Mouse (Mus musculus): ENCODE data around the gene Itga9. TPM values are rescaled to one million over a fixed set of nuclear protein-coding genes. Genes with fewer than 3 reads are reported as not detected.

Itga9 gene
- polyA plus RNA-seq, 1 experiment from 2014 or later: 7.4 TPM

DNA sequence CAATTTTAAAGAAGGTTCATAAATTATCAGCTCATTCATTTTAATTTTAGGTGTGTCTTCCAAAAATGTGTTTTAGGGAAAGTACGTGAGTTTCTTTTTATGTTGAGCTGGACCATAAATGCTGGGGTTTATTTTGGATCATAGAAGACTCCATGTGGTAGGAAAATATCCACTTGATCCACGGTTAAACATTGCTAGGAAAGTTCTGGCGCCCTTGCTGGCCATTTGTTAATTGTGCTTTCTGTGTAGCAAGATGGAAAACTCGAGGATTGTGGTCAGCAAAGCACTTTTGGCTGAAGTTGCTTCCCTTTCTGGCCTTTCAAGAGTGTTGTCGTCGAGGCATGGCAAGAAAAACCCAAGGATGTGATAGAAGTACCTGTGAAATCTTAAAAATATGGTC is 179.3 kb downstream of the Itga9 start:
- Histone ChIP-seq H3K4me1 (peaks cover 30% of the 10 kb centered on the region), H3K27me3 (no peaks in the 10 kb centered on the region), H3K9ac (no peak overlapping the region), H3K36me3 (0 out of 2 replicates have a peak, but pooled peaks cover 3% of the 10 kb centered on the region), H3K4me3 (no peak overlapping the region), H3K4me2 (no peak overlapping the region), H3K9me3 (no peaks in the 10 kb centered on the region), H3K27ac (no peak overlapping the region)
- no peak for ATAC-seq (ENCODE audit: insufficient number of reproducible peaks, insufficient read depth, low FRiP score, low TSS enrichment, low read depth)
- 83% methylated on average over 6 of the region's 6 CpGs for WGBS

DNA sequence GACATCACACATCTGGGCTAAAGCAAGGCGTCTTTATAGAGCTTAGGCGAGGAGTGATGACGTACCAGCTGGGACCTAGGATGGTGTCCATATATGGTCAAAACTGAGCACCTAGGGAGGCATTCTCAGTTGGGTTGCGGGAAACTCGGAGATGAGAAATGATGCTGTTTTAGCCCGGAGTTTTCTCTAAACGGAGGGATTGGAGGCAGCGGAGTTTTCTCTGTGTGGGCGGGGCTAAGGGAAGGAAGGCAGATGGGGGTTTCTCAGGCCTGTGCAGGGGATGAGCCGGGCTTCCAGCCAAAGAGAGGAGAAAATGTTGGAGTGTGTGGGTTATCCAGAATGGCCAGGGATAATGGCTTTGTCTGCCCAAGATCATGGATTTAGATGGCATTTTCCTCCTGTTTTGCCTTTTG is 182.4 kb downstream of the Itga9 start:
- H3K9me3 ChIP-seq: no peaks in the 10 kb centered on the region
- no peaks in the 10 kb centered on the region for H3K36me3 ChIP-seq
- no peaks in the 10 kb centered on the region for H3K27me3 ChIP-seq
- no peak overlapping the region for H3K4me3 ChIP-seq
- peaks cover 30% of the 10 kb centered on the region for H3K4me1 ChIP-seq
- 0 out of 2 replicates have a peak, but pooled peaks have one; percentile 15 for ATAC-seq (ENCODE audit: insufficient number of reproducible peaks, insufficient read depth, low FRiP score, low TSS enrichment, low read depth)
- no peak overlapping the region for H3K4me2 ChIP-seq
- H3K27ac ChIP-seq: 0 out of 2 replicates have a peak overlapping the region, but pooled peaks have one; percentile 7
- no peak overlapping the region for H3K9ac ChIP-seq
- WGBS: 55% methylated on average over 10 of the region's 10 CpGs

DNA sequence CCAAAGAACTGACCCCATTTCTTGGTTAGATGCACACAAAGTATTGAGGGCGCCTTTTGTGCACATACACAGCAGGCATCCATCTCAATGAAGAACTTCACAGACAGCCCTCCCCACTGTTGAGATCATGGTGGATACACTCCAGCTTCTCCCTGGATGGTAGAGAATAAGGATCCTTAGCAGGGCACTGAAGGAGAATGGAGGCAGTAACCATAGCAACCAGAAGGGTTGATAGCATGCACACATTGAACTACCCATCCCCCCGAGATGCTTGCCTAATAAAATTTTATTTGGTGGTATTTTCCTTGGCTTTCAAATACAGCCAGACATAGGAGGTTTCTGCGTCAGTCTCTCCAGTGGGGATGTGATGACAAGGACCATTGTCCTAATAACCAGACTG is 184.7 kb downstream of the Itga9 start:
- H3K4me2 ChIP-seq: no peak overlapping the region
- ATAC-seq (ENCODE audit: insufficient number of reproducible peaks, insufficient read depth, low FRiP score, low TSS enrichment, low read depth): no peak
- no peaks in the 10 kb centered on the region for H3K9me3 ChIP-seq
- H3K4me1 ChIP-seq: peaks cover 38% of the 10 kb centered on the region
- H3K36me3 ChIP-seq: no peaks in the 10 kb centered on the region
- H3K4me3 ChIP-seq: no peak overlapping the region
- no peak overlapping the region for H3K27ac ChIP-seq
- H3K27me3 ChIP-seq: no peaks in the 10 kb centered on the region
- no peak overlapping the region for H3K9ac ChIP-seq
- 89% methylated on average over 3 of the region's 3 CpGs for WGBS

DNA sequence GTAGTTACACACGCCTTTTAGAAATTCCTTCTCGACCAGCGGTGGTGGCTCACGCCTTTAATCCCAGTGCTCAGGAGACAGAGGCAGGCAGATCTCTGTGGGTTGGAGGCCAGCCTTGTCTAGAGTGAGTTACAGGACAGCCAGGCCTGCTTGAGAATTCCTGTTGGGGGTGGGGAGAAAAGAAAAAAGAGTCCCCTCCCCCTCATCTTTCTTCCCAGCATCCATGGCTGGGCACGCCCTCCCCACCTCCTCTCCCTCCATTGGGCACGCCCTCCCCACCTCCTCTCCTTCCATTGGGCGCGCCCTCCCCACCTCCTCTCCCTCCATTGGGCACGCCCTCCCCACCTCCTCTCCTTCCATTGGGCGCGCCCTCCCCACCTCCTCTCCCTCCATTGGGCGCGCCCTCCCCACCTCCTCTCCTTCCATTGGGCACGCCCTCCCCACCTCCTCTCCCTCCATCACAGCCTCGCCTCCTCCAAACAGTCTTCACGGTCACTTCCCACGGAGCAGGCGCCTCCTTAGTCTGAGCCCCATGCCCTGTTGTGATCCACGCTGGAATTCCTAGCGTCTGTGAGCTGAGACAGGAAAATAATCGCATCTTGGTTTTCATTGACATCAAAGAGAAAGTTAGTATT is 186.8 kb downstream of the Itga9 start:
- no peaks in the 10 kb centered on the region for H3K9me3 ChIP-seq
- H3K4me3 ChIP-seq: no peak overlapping the region
- H3K9ac ChIP-seq: no peak overlapping the region
- WGBS: 70% methylated on average over 16 of the region's 21 CpGs
- no peaks in the 10 kb centered on the region for H3K27me3 ChIP-seq
- H3K4me2 ChIP-seq: no peak overlapping the region
- peaks cover 28% of the 10 kb centered on the region for H3K4me1 ChIP-seq
- H3K27ac ChIP-seq: no peak overlapping the region
- no peak for ATAC-seq (ENCODE audit: insufficient number of reproducible peaks, insufficient read depth, low FRiP score, low TSS enrichment, low read depth)
- H3K36me3 ChIP-seq: no peaks in the 10 kb centered on the region

DNA sequence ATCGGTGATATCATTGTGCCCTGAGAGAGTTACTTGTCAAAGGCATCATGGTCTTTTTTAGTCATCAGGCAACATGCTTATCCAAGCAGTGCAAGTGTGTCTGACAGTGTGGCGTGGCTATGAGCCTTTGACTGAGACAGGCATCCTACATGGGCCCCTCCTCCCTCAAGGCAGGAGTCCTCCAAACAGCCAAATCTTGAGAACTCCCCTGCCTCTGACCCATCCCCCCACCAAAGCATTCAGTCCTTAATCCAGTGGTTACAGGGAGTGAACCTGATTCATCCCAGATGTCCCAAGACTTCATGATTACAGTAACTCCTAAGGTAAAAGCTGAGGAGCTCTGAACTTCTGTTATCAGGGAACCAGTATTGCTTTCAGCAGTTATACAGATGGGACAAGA is 188.2 kb downstream of the Itga9 start:
- Histone ChIP-seq H3K27me3 (no peaks in the 10 kb centered on the region), H3K4me2 (0 out of 2 replicates have a peak overlapping the region, but pooled peaks have one; percentile 17), H3K4me3 (no peak overlapping the region), H3K4me1 (peaks cover 22% of the 10 kb centered on the region), H3K9ac (no peak overlapping the region), H3K9me3 (no peaks in the 10 kb centered on the region), H3K27ac (peak overlapping the region; percentile 70), H3K36me3 (no peaks in the 10 kb centered on the region)
- no peak for ATAC-seq (ENCODE audit: insufficient number of reproducible peaks, insufficient read depth, low FRiP score, low TSS enrichment, low read depth)
- 28% methylated on average over 2 of the region's 2 CpGs for WGBS

DNA sequence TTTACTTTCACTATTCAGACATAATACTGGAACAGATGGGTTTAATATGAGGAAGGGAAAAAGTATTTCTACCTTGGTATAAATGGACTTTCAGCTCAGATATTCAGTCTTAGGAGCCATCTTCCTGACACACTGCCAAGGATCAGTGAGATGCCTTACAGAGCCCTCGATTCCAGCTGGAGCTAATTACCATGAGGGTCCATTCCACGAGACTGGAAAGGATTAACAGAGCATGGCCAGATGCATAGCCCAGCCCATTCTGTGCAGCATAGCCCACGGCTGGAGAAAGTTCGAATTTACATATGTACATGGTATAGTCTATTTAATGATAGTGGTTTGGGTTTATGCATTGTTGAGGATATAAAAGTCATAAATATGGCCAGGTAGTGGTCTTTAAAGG is 188.8 kb downstream of the Itga9 start:
- Histone ChIP-seq H3K9ac (no peak overlapping the region), H3K27ac (peak overlapping the region; percentile 70), H3K4me3 (no peak overlapping the region), H3K27me3 (no peaks in the 10 kb centered on the region), H3K4me1 (peaks cover 22% of the 10 kb centered on the region), H3K36me3 (no peaks in the 10 kb centered on the region), H3K4me2 (0 out of 2 replicates have a peak overlapping the region, but pooled peaks have one; percentile 17), H3K9me3 (no peaks in the 10 kb centered on the region)
- no peak for ATAC-seq (ENCODE audit: insufficient number of reproducible peaks, insufficient read depth, low FRiP score, low TSS enrichment, low read depth)
- WGBS: 20% methylated on average over 4 of the region's 4 CpGs

DNA sequence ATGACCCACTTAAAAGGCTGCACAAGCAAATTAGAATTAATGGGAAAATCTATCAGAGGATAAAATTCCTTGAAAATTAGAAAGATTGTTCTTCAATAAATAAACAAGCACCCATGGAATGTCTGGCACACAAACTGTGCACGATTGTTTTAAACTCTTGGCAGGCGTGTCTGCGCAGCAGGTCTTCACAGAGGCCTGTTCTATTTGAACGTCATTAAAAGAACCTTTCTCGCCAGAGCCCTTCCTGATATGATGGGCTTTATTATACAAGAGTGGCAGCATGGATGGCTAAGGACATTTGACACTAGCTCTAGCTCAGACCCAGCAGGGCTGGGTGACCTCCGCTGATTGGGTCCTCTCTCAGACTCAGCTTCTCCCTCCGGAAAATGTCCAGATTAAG is 192.6 kb downstream of the Itga9 start:
- H3K9me3 ChIP-seq: no peaks in the 10 kb centered on the region
- H3K4me2 ChIP-seq: no peak overlapping the region
- H3K4me3 ChIP-seq: no peak overlapping the region
- no peak overlapping the region for H3K9ac ChIP-seq
- no peak for ATAC-seq (ENCODE audit: insufficient number of reproducible peaks, insufficient read depth, low FRiP score, low TSS enrichment, low read depth)
- no peaks in the 10 kb centered on the region for H3K36me3 ChIP-seq
- 61% methylated on average over 7 of the region's 7 CpGs for WGBS
- peaks cover 40% of the 10 kb centered on the region for H3K4me1 ChIP-seq
- H3K27ac ChIP-seq: no peak overlapping the region
- H3K27me3 ChIP-seq: no peaks in the 10 kb centered on the region

DNA sequence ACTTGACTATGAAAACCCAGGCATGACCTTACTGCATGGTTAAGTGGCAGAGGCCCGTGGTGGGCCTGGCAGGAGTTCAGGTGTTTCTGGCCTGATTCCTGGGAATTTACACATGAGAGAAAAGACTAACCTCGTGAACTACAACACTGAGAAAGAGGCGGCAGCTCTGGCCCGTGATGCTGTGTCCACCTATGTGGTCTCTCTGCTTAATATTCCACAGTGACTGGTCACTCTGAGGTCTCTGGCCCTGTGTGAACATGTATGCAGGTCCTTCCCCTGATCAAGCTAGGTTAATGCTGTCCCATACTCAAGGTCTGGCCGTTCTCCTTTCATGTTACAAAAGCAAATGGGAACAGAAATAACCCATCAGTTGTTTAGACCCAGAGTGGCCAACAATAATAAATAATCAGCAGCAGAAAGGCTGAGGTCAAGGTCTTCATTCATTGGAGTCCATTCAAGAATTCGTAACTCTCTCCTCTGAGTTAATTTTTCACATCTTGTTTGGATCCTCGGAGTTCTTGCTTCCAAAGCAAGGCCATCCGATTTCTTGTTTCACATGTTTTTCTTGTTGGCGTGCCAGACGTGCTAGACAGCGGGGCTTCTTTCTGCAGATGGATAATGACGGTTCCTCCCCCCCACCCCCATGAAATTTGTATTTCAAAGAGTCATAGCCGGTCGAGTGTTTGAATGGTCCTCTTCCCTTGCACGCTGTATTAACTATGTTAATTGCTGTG is 194.9 kb downstream of the Itga9 start:
- Histone ChIP-seq H3K4me3 (no peak overlapping the region), H3K4me2 (no peak overlapping the region), H3K9ac (no peak overlapping the region), H3K9me3 (no peaks in the 10 kb centered on the region), H3K36me3 (no peaks in the 10 kb centered on the region), H3K27ac (peak overlapping the region; percentile 63), H3K27me3 (no peaks in the 10 kb centered on the region), H3K4me1 (peaks cover 25% of the 10 kb centered on the region)
- 49% methylated on average over 15 of the region's 15 CpGs for WGBS
- ATAC-seq (ENCODE audit: insufficient number of reproducible peaks, insufficient read depth, low FRiP score, low TSS enrichment, low read depth): no peak

DNA sequence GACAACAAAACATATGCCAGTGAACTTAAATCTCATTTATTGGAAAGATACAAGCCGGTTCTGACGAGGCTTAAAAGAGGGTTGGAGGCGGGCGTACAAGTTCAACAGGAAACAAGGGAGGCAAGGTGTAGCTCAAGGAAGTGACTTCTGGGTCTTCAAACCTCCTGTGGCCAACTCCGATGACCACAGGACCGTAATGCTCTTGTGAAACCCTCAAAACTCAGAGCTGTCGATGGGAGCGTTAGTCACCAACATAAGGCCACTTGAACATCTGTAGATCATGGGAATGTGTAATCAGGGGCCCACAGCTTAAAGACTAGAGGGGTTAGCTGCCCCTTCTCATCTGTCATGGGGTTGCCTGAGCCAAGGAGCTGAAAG is 195.4 kb downstream of the Itga9 start:
- peak overlapping the region; percentile 35 for H3K27ac ChIP-seq
- peaks cover 25% of the 10 kb centered on the region for H3K4me1 ChIP-seq
- H3K27me3 ChIP-seq: no peaks in the 10 kb centered on the region
- no peak overlapping the region for H3K4me2 ChIP-seq
- H3K36me3 ChIP-seq: no peaks in the 10 kb centered on the region
- no peak overlapping the region for H3K9ac ChIP-seq
- 63% methylated on average over 8 of the region's 8 CpGs for WGBS
- no peak overlapping the region for H3K4me3 ChIP-seq
- H3K9me3 ChIP-seq: no peaks in the 10 kb centered on the region
- ATAC-seq (ENCODE audit: insufficient number of reproducible peaks, insufficient read depth, low FRiP score, low TSS enrichment, low read depth): no peak

DNA sequence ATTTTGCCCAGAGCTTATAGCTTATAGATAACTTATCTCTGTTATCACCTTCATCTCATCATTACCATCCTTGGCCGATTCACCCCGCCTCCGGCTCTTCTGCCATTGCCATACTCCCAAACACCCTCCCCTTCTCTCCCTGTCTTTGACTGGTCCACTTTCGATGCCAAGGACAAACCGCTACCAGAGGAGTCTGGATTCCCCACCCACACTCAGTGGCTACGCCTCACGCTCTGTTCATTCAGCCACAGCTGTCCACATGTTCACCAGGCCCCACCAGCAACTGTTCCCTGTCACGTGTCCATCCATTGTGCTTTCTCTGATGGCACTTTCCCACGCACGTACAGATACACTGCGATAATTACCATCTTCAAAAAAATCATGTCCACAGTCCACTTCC is 195.9 kb downstream of the Itga9 start:
- no peak for ATAC-seq (ENCODE audit: insufficient number of reproducible peaks, insufficient read depth, low FRiP score, low TSS enrichment, low read depth)

DNA sequence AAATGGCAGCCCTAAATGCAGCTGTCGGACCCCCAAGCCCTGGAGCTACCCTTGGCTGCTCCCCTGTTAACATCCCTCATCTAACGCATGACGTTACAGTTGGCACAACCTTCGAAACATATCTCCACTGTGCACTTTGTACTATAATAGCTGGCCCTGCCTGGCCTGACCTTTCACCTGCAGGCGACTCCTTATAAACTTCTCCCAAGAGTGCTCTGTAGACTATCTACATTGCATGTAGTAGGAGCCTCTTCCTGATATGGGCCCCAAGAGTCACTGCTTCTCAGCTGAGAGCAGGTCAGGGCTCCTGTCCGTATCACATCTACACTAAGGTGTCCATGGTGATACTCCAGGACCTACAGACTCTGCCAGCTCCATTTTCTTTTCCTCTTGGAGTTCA is 199.2 kb downstream of the Itga9 start:
- no peak overlapping the region for H3K4me2 ChIP-seq
- WGBS: 86% methylated on average over 6 of the region's 6 CpGs
- no peak for ATAC-seq (ENCODE audit: insufficient number of reproducible peaks, insufficient read depth, low FRiP score, low TSS enrichment, low read depth)
- H3K4me3 ChIP-seq: no peak overlapping the region
- no peaks in the 10 kb centered on the region for H3K27me3 ChIP-seq
- no peaks in the 10 kb centered on the region for H3K9me3 ChIP-seq
- H3K36me3 ChIP-seq: peaks cover 11% of the 10 kb centered on the region
- H3K27ac ChIP-seq: no peak overlapping the region
- H3K4me1 ChIP-seq: peaks cover 17% of the 10 kb centered on the region
- no peak overlapping the region for H3K9ac ChIP-seq

More for the DNA sequence above, 195.9 kb downstream of the Itga9 start:
- H3K4me3 ChIP-seq: no peak overlapping the region
- no peak overlapping the region for H3K9ac ChIP-seq
- H3K4me1 ChIP-seq: peaks cover 25% of the 10 kb centered on the region
- H3K9me3 ChIP-seq: no peaks in the 10 kb centered on the region
- H3K36me3 ChIP-seq: 0 out of 2 replicates have a peak, but pooled peaks cover 3% of the 10 kb centered on the region
- no peaks in the 10 kb centered on the region for H3K27me3 ChIP-seq
- H3K27ac ChIP-seq: peak overlapping the region; percentile 35; the same call in 1 of the 2 replicates
- no peak overlapping the region for H3K4me2 ChIP-seq
- WGBS: 94% methylated on average over 11 of the region's 11 CpGs

DNA sequence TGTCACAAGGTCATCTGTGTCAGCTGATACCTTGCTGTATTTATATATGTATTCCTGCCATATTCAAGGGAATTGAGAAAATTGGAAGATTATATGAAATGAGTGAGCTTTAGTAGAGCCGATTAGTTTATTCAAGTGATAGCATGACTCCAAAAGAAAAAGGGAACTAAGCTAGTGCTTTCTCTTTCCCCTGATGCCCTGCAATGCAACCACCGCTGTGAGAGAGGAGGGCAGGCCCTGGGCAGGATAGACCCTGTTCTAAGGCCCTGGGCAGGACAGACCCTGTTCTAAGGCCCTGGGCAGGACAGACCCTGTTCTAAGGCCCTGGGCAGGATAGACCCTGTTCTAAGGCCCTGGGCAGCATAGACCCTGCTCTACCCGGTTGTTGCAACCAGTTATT is 201.2 kb downstream of the Itga9 start:
- Histone ChIP-seq H3K4me2 (no peak overlapping the region), H3K27me3 (no peaks in the 10 kb centered on the region), H3K4me3 (no peak overlapping the region), H3K9me3 (no peaks in the 10 kb centered on the region), H3K4me1 (peaks cover 7% of the 10 kb centered on the region; the same call in 1 of the 2 replicates), H3K9ac (no peak overlapping the region), H3K36me3 (peaks cover 11% of the 10 kb centered on the region), H3K27ac (no peak overlapping the region)
- WGBS: 89% methylated on average over 3 of the region's 3 CpGs
- ATAC-seq (ENCODE audit: insufficient number of reproducible peaks, insufficient read depth, low FRiP score, low TSS enrichment, low read depth): no peak

Data from embryonic facial prominence, embryonic 13.5 days (tissue).